Mouse (Mus musculus): ENCODE measurements at regions not wholly inside any gene's neighbourhood (a gene's known extent, or its start where the extent isn't known, plus 50 kb on each side); places are given as distances from the start of the nearest gene placed in this dataset.

DNA sequence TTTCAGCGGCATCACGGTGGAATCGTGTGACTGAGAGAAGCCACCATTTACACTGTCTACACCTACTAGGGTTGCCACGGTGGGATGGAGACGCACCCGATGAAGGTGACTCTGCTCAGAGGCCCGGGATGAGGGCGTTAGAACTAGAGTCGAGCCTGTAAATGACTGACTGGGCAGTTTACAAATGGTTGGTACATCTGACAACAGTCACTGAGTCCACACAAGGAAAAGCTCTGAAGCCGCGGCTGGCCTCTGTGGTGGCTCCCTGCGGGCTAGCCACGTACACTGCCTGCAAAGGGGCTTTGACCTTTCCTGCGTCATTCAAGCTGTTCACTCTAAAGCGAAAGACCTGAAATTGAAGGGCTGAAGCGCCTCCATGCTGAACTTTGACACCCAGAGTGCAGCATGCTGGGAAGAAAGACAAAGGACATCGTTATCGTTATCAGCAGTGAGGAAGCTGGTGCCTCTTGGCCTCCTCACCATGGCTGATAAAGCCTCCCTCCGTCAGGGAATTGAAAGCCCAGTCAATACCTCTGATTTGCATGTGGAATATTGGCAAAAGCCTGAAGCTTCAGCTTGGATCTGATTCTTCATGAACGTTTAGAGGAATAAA lies 462.1 kb upstream of the Arglu1 start:
- ATAC-seq = no peak

- ATAC-seq = no peak
These were observed 454.0 kb upstream of the Arglu1 start for GRCm38 (mm10) chr8:9144362-9144761.

DNA sequence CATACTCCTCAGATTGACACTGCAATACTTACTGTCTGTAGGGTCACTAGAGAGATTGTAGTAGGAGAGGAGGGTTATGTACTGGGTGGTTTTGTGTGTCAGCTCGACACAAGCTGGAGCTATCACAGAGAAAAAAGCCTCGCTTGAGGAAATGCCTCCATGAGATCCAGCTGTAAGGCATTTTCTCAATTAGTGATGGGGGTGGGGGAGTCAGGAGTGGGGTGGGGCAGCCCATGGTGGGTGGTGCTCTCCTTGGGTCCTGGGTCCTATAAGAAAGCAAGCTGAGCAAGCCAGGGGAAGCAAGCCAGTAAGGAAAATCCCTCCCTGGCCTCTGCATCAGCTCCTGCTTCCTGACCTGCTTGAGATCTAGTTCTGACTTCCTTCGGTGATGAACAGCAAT lies 449.5 kb upstream of the Arglu1 start:
- no peak for ATAC-seq

GRCm38 (mm10) chr8:9139059-9139620 lies 448.8 kb upstream of the Arglu1 start:
- ATAC-seq = no peak

DNA sequence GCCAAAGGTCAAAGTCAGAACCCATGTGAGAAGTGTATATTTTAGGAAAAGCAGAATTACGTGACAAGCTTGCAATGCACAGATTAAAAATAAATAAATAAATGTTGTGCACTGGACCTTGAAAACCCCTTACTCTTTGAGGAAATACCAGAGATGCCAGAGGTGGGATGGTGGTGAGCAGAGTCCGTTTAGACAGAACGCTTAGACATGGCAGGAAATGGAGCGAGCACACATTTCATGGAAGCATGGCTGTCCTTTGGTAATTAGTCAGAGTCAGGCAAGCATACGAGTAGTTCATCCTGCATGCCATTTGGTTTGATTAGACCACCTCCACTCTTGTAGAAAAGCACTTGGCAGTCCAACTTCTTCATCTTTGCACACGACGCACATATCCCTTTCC lies 443.4 kb upstream of the Arglu1 start:
- no peak for ATAC-seq

DNA sequence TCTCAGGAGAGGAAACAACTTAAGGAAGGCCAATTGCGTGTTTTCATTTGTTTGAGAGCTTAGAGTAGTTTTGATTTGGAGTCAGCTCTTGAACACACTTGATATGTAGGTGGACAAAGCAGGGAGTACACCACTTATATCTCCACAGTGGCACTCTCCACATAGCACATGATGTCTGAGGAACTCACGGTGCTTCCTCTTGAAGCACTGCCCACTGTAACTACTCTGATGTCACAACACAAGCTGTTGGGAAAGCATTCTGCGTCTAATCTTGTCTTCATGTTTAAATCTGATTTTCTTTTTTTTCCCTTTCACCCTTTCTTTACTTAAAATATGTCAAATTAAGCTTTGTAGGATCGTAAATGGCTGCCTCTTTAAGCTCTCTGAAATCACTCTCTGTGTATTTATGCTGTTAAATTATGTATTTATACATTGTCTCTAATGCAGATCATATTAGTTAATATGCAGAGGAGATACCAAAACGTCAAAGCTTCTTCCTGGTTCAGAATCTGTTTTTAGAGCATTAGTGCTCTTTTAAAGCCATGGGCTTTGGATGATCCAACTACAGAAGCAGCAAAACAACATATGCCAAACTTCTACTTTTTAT lies 442.4 kb upstream of the Arglu1 start:
- no peak for ATAC-seq

DNA sequence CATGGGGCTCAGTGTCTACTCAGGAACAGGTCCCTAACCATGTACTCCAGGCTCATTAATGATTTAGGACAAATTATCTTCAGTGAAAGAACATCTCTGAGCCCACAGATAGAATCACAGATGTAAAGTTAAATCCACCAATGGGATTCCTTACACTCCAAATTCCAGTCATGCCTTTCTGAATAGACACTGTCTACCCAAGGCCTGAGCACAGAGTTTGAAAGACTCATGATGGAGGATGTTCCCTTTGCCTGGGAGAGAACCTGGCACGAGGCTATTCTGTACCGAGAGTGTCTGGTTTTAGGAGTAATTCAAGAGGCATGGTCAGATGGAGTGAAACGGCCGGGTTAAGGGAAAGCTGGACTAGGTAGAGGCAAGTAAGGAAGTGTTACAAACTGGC lies 440.9 kb upstream of the Arglu1 start:
- ATAC-seq = no peak

DNA sequence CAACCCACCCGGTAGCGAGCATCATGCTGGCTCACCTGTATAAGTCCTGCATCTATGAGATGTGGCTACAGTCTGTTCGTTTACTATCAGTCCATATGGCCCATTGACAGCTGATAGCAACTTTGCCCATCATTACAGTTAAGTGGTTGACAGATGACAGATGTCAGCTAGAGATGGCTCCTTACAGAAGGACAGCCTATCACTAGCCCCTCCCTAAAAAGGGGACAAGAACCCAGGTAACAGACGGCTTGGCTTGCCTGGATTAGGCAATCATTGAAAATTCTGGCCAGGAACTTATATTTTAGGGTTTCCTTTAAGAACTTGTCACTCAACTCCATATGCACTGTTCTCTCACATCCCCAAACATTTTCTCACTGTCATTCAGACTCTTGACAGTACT lies 434.2 kb upstream of the Arglu1 start:
- ATAC-seq = no peak

DNA sequence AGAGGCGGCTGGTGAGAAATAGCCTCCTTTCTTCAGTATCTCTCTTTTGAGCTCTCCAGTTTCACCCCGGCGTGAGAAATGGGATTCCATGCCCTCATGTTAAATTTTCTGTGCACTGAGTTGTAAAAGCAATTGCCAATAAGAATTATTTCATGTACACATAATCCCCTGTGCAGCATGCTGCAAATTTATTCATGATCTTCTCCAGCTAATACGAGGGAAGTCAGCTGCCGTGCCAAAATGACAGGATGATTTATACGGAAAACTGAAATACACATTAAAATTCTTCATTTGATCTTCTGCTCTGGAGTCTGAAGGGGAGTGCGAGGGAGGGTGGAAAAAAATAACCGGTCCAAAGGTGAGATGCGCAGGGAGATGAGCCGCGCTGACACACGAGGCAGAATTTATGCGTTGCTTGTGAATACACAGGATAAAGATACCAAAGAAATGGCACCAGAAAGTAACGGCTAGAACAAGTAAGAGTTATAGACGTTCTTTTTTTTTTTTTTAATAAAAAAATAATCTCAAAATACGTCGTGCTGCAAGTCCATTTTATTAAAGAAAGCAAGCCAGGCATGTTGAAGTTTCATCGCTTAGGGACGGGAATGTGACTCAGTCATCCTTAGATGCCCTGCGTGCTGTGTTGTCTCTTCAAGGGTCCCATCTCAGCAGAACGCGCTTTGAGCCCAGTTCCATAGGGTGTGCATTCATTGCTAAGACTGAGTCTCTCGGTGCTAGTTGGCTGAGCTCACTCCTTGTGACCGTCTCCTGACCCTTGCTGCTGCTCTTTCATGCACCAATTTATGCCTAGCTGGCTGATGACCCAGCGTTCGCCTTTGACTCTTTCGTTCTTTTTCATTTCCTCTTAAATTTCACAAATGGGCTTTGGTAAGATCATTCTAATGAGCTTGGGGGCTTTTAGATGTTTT lies 427.8 kb upstream of the Arglu1 start:
- ATAC-seq = no peak

DNA sequence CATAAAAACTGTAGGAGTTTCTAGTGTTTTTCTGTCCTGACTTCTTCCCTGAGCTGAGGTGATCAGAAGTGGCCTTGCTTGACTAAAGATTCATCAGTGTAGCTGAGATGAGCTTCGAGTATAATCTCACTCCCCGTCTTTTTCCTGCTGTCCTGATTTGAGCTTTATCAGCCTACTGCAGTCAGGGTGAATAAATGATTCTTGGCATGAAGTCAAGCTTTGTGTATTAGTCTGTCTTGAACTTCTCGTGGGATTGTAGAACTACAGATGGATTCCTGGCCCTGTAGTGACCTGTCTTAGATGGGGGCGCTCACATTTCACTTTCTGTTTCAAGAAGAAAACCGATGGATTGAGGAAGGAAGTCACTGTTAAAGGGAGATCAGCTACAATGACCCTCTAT lies 405.7 kb upstream of the Arglu1 start:
- no peak for ATAC-seq

GRCm38 (mm10) chr8:9094002-9094401 lies 403.7 kb upstream of the Arglu1 start:
- ATAC-seq = no peak

- no peak for ATAC-seq
These were observed 403.0 kb upstream of the Arglu1 start for GRCm38 (mm10) chr8:9093356-9093755.

DNA sequence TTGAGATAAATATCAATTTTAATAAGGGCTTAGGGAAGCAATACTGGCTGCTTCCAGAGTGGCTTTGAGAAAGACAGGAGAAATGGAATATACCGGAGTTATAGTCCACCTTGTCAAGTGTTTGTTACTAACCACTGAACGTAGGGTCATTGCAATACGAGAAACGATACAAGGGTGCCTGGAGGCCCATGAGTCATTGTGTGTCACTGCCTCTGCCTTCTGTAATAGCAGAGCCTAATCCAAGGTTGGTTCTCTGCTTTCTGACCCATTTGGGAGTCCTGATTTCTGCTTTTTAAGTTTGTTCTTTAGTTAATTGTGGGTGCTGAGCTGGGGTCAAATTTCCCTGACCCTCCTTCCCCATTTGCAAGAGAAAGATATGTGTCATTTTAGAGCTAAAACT lies 382.4 kb upstream of the Arglu1 start:
- no peak for ATAC-seq

DNA sequence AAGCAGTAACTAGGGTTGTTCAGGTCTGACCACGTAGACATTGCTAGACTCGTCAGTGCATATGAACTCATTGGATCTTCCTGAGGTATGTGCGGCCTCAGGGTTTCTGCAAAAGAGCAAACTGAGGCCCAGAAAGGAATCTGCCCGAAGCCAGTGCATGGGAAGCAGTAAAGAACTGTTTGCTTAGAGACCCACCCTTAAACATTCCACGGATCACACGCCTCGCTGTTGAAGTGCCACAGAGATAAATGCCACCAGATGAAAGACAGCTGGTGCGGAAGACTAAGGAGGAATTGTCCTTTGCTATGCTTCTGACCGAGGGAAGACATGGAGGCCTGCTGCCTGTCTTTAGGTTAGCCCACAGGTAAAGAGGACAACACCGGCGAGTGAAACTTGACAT lies 382.0 kb upstream of the Arglu1 start:
- ATAC-seq = no peak

DNA sequence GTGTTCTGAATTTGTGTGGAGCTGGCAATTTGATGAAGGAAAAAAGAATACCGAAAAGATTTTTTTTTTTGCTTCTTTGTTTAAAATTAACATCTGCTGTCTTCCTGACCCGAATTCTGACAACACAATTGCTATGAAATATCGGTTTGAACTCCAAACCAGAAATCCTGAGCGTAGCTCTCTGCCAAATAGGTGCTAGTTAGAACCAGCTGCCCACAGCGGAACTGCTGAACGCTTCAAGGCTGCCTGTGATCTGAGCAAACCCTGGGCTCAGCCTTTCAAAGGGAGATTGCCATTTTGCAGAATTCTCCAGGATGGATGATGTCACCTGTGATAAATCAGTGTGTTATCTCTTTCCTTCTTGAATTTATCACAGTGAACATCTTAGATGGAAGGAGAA lies 380.6 kb upstream of the Arglu1 start:
- no peak for ATAC-seq

DNA sequence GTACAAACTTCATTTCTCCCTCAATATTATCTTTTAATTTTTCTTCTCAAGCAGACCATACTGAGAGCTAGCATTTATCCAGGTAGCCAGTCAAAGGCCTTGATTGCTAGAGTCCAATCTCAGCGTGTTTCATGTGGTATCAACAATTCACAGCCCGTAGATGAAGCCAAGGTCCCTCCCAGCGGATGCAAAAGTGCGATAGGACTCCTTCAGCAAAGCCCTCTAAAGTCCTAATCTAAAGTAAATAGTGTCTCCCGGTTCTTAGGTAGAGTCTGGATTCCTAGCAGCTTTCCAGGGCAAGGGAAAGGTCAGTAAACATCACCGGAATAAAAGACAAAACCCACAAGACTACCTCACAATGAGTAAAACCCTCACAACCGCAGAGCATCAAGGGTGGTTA lies 379.5 kb upstream of the Arglu1 start:
- no peak for ATAC-seq

GRCm38 (mm10) chr8:9067731-9068130 lies 377.4 kb upstream of the Arglu1 start:
- no peak for ATAC-seq

DNA sequence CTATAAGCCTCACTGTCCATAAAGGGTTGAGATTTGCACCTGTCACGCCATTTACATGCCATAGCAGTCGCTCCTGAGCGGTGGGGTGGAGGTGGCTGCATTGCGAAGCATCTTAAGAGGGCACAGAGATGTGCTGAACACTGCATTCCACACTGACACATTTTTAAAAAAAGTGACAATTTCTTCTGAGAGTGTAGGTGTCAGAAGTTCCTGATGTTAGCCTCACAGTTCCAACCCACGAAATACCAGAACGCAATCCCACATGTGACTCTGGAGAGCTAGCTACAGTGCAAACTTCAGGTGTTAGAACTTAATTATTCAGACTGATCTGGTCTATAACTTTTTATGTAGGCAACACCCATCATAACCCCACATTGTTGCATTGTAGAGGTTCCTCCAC lies 369.8 kb upstream of the Arglu1 start:
- ATAC-seq = no peak

DNA sequence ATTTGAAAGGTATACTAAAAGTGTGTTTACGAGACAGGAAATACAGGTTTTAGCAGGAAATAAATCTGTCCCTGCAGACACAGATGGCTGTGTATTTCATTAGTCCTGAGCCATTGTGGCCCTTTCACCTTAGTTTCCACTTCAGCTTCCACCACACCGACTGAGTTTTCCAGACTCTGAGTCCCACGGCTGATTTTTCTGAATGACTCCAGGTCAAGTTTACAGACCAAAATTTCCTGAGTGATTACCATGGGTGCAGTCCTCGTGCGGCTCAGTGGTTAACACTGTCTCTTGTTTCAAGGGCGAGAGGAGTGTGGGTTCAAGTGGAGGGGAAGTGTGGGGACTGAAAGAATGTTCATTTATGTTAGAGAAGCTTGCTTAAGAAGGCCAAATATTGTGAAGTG lies 365.1 kb upstream of the Arglu1 start:
- no peak for ATAC-seq

- ATAC-seq = no peak
These were observed 364.5 kb upstream of the Arglu1 start for GRCm38 (mm10) chr8:9054801-9055200.

GRCm38 (mm10) chr8:9051699-9052098 lies 361.4 kb upstream of the Arglu1 start:
- ATAC-seq = no peak

GRCm38 (mm10) chr8:9050740-9051475 lies 360.6 kb upstream of the Arglu1 start:
- no peak for ATAC-seq

DNA sequence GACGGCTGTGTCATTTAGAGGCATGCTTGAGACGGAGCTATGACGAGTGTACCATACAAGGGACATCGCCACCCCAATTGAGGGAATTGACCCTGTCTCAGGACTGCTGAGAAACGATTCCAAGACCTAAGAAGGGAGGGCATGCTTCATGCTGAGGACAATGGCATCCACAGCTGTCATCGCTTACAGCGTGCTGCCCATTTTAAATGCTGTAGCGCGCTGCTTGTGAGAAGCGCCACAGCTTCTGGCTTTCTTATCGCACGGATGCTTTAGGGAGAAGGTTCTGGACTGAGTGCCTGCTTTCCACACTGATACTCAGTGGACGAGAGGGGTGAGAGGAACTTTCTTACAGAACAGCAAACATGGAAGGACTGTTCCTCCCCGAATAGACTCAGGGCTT lies 357.8 kb upstream of the Arglu1 start:
- no peak for ATAC-seq
